Mouse (Mus musculus) cerebellum, postnatal 36 days (tissue): Measurements from ENCODE around the gene Fam43a.

Experiments used
- DNase-seq, 2 experiments: peaks; one replicate each; pipeline ENCODE4 v3.0.0; 2021 to 2022; ENCODE audit warnings: mixed read lengths in 2 of 2

The Fam43a gene

GRCm38 (mm10) chr16:30595835-30596557 is 3.5 kb upstream of the Fam43a start:
- no peak for DNase-seq

- peak; percentile 92 to 98 for DNase-seq
Measured at GRCm38 (mm10) chr16:30596959-30597681, 2.4 kb upstream of the Fam43a start.

DNA sequence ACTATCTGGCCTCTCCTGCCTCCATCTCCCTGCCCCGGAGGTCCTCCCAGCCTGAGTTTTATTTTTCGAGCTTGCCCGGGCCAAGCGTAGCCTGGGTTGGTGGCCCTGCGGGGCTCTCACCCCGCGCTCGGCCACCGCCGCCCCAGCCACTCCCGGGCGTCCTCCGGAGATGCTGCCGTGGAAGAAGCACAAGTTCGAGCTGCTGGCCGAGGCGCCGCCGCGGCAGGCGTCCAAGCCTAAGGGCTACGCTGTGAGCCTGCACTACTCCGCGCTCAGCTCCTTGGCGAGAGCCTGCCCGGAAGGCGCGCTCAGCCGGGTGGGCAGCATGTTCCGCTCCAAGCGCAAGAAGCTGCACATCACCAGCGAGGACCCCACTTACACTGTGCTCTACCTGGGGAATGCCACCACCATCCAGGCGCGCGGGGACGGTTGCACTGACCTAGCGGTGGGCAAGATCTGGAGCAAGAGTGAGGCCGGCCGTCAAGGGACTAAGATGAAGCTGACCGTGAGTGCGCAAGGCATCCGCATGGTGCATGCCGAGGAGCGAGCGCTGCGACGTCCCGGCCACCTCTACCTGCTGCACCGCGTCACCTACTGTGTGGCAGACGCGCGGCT is 1.0 kb downstream of the Fam43a start:
- DNase-seq, result peak; percentile 69 to 71

DNA sequence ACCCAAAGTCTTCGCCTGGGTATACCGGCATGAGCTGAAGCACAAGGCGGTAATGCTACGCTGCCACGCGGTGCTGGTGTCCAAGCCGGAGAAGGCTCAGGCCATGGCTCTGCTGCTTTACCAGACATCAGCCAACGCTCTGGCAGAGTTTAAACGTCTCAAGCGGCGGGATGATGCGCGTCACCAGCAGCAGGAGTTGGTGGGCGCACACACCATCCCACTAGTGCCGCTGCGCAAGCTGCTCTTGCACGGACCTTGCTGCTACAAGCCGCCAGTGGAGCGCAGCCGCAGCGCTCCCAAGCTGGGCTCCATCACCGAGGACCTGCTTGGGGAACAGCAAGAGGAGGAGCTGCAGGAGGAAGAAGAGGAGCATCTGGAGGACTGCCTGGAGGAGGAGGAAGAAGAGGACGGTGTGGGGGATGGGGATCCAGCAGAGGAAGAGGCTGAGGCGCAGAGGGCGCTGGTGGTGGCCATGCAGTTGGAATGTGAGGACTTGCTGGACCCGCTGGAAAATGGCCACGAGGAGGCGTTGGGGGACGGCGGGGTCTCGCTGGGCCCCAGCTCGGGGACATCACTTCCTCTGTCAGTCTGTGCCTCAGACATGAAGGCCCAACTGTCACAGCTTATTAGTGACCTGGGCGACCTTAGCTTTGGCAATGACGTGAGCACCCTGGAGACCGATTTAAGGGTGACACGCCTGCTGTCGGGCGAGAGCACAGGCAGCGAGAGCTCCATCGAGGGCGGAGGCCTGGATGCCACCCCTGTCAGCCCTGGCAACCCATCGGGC is 1.7 kb downstream of the Fam43a start:
- peak; percentile 40 to 51 for DNase-seq

GRCm38 (mm10) chr16:30601946-30602345 is 2.4 kb downstream of the Fam43a start:
- no peak for DNase-seq

DNA sequence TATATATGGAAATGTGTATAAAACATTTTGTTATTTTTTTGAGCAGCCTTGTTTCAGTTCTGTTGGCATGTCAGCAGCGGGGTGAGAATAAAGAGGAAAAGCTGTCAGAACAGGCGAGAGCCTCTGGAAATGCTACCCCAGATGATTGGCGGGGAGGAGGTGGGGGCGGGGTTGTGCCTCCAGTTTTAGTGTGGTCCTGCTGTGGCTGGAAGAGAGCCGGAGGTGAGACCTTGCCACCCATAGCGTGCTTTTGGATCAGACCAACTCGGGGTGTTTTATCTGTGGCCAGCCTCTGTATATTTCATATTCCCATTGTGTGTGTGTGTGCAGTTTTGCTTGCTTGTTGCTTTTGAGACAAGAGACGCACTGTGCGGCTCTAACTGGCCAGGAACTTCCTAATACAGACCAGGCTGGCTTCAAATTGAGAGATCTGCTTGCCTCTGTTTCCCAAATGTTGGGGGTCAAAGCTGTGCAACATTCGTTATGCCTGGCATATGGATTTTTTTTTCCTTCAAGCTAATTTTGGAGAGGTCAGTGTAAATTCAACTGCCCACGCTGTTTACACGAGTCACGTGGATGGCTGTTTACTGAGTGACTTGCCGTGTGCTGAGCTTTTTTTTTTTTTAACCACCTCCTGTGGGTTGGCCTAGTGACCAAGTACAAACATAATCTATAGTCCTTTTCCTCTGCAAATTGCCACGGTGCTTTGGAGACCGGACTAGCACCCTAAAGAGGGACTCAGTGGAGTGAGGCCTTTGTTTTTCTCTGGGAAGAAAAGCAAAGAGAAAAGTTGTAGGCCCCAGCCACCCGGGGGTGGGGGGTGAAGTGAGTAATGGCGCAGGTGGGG is 3.4 kb downstream of the Fam43a start:
- DNase-seq, result no peak

GRCm38 (mm10) chr16:30603531-30603842 is 4.0 kb downstream of the Fam43a start:
- no peak for DNase-seq

DNA sequence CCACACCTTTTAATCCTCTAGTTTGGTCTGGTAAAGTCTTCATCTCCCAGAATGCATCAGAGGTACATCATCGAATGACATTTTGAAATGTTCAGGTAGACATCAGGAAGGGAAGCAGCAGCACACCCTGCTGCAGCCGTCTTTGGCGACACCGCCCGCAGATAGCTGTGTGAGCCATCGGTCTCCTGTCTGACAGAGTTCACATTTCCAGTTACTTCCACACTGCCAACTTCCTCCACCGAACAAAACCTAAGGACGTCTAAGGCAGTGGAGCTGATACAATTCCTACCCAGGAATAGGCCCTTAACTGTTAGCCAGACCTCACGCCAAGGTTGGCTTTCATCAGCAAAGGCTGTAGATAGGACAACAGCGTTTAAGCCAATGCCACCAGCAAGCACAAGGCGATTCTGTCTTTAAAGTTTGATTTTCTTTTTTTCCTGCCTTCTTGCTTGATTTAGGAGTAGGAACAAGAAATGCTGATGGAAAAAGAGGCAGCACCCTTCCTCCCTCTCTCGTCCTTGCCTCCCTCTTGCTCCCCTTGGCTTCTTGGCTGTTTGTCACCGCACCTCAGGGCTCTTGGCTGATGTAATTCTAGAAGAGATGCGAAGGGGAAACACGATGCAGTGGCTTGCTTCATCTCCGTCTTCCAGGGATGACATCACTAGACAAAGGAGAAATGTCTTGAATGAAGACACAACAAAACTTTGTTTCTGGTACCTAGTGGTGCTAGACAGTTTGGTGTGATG is 4.7 kb downstream of the Fam43a start:
- DNase-seq, result no peak

DNA sequence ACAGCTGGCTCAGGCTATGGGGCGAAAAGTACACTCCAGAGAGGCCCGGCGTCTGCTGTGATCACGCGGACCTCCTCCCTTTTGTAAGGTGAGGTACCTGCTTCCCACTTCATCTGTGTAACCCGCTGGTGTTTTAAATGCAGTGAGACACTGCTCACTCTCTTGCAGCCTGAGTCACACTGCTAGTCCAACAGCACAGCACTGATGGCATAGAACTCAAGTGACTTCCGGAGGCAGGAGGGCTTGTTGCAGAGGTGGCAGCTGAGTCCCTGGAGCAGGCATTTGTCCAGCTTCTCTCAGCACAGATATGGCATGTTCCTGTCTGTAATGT is 5.2 kb downstream of the Fam43a start:
- no peak for DNase-seq

DNA sequence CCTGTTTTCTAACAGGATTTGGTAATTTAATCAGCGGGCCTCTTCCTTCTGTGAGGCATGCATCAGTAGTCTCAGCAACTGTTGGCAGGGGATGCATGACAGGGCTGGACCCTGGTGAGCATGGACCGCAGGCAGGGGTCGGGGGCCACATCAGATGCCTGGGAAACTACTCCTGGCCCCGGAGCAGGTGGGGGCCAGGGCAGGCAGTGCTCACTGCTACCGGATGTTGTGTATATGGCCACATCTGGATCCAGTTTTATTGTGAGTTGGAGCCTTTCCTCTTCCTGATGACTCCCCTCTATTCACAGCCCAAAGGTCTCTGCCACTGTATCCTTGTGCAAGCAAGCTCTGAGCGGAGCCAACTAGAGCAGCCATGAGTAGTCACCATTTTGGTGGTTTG is 6.0 kb downstream of the Fam43a start:
- DNase-seq, result no peak

- no peak for DNase-seq
Measured at GRCm38 (mm10) chr16:30607868-30608267, 8.3 kb downstream of the Fam43a start.

DNA sequence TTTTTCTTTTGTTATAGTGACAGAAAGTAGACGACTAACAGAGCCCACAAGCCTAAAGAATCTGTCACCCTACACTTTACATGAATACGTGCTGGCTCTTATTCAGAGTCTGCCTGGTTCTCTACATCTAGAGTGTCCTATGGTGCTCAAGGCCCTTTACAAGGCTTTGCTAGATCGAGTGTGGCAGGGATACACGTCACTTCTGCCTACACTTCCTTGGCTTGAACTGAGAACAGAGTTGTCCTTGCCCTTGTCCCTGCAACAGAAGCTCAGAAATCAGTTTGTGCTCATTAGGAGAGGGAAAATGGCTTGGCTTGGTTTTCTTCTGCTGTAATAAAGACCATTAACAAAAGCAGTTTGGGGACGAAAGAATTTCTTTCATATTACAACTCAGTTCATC is 11.8 kb downstream of the Fam43a start:
- no peak for DNase-seq

DNA sequence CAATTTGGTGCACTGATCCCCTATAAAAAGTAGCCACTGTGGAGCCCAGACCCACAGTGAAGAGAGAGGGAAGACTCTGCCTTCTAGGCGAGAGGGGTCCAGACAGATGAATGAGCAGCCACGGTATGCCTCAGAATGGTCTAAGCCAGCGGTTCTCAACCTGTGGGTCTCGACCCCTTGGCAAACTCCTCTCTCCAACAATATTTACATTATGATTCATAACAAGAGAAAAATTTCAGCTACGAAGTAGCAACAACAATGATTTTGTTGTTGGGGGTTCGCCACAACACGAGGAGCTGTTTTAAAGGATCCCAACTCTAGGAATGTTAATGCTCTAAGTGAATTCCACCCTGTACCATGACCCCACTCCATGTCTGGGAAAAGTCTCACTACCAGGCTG is 13.6 kb downstream of the Fam43a start:
- no peak for DNase-seq

GRCm38 (mm10) chr16:30614122-30614521 is 14.6 kb downstream of the Fam43a start:
- DNase-seq, result no peak

- DNase-seq, result no peak
Measured at GRCm38 (mm10) chr16:30614705-30615317, 15.3 kb downstream of the Fam43a start.

DNA sequence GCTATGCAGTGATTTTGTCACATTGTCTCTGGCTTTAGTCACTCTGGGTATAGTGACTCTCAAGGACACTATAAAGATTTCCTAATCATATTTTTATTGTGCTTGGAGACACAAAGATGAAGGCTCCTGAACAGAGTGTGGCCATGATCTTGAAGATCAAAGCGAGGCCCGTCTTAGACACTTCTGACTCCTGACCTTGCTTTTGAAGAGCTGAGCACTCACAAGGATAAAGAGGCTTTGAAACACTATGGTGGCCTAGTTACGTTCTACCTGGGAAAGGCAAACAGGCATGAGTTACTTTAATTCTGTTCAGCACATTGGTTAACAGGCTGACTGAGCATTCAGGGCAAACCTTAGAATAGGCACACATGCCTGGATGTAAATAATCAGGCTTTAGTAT is 16.8 kb downstream of the Fam43a start:
- DNase-seq, result no peak

DNA sequence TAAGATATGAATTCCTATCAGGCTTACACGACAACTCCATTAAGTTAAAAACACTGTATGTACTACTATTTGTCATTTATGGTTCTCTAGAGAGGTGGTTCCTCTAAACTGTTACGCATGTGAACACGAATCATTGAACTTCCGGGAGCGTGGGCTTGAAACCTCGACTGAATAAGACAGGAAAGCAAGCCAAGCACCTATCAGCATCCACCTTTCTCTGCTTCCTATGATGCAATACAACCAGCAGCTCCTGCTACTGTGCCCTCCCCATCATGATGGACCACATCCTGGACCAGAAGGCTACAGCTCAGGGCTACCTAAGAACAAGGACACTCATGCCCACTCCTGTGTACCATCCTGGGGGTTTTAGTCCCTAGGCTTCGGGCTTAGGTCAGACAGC is 24.1 kb downstream of the Fam43a start:
- no peak for DNase-seq

DNA sequence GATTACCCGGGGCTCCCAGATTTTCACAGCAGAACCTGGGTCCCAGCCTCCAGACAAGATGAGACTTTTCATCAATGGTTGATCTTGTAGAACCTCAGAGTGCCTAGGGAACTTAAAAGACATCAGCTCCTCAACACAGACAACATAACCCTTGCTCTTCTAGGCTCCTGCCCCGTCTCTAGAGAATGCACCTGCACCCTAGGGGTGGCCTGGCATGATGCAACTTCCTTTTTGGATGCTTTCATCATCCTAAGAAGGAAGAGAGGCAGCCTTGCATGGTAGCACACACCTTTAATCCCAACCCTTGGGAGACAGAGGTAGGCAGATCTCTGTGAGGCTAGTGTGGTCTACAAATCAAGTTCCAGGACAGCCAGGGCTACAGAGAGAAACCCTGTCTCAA is 25.1 kb downstream of the Fam43a start:
- no peak for DNase-seq

- DNase-seq, result no peak
Measured at GRCm38 (mm10) chr16:30627586-30628337, 28.2 kb downstream of the Fam43a start.

- DNase-seq, result no peak
Measured at GRCm38 (mm10) chr16:30628401-30628800, 28.9 kb downstream of the Fam43a start.

DNA sequence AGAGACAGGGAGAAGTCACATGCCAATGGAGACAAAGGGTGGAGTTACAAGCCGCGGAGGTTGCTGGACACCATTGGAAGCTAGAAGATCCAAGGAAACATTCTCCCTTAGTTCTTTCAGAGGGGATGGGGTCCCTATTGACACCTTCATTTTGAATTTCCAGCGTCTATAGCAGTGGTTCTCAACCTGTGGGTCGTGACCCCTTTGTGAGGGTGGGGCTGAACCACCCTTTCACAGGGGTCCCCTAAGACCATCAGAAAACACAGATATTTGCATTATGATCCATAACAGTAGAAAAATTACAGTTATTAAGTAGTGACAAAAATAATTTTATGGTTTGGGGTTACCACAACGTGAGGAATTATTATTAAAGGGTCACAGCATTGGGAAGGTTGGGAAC is 30.0 kb downstream of the Fam43a start:
- no peak for DNase-seq
